Mouse (Mus musculus): ENCODE results near the gene Mysm1. TPM values are rescaled to one million over a fixed set of nuclear protein-coding genes. Genes with fewer than 3 reads are reported as not detected.

Gene Mysm1
- polyA plus RNA-seq (2015; fragmentation: Nextera tagmentation; extraction: Ambion mirVana) = 30.2 and 32.2 TPM in 2 replicates

DNA sequence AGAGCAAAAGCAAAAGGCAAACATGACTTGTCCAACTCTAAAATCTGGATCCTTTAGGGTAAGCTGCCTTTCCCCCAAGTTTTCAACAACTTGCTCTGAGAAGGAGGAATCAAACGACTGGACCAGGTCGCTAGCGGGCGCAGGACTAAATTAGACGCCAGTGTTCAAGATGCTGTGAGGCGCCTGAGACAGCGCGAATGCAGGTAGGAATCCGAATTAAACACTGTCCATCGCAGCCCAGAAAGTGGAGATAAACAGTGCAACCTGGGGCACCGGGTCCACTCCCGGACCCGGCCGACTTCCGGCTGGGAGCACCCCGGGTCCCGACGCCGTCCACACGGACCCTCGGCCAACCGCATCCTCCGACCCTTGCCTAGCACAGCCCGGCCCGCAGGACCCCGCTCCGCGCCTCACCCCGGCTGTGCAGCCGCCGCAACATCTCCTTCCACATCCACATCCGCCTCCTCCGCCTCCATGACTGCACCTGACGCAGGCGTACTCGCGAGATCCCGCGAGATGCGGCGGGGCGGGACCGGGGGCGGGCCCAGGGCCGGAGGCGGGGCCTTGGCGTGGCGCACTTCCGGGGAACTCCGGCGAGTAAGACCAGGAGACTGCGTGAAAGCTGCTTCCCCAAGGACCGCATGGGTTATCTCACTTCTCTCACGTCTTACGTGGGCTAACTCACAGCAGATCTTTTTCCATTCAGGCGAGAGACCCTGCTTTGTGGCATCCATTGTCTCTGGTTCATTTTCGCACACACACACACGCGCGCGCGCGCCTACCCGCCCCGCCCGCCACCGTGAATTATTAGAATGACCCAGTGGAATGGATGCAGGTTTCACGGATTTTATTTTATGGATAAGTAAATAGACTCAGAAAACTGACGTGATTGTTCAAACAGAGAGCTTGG, at the start of gene Mysm1:
Gene Mysm1, minus strand, starts transcription at position 511 of the 910 bp plus-strand sequence.
- WGBS = under 1% methylated on average over 66 of the region's 69 CpGs
- Histone ChIP-seq H3K27me3 (no peaks in the 10 kb centered on the region), H3K9me3 (no peaks in the 10 kb centered on the region), H3K4me2 (peak within 1 kb of the TSS; percentile 66), H3K36me3 (peaks cover 10% of the 10 kb centered on the region), H3K9ac (peak within 1 kb of the TSS; percentile 91), H3K27ac (peak within 1 kb of the TSS; percentile 78), H3K4me3 (peak within 1 kb of the TSS; percentile 98), H3K4me1 (peaks cover 15% of the 10 kb centered on the region)
- peak; percentile 100 for ATAC-seq (ENCODE audit: borderline replicate concordance, extremely low read depth, low FRiP score, low TSS enrichment)

DNA sequence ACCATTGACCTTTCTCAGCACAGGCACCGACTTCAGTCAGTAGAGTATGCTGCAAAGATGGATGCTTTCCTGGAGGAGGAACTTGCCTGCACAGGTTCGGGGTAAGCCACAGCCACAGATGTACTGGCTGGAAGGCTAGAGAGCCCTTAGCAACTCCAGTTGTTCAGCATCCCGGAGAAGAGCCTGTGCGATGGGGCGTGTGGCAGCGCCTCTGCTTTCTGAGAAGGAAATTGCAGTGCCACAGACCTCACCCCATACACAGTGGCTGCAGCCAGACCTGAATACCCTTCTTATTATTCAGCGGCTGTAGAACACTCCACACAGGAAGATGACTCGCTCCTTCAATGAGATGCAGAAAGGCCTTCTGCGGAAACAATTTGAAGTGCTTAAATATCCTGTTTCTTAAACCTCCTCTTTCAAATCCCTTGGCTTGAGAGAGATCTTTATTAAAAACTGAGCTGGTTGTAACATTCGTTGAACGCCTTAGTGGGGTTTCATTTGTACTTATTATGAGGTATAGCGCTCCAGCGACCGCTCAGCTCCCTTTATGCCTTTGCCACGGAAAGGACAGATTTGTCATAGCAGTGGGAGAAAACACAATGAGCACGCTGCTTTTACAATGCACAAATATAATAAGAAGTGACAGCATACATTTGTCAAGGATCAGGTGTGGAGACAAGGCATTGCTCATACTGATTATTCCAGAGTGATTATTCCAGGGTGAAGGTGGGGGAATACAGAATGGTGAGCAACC, 47.1 kb upstream of the Mysm1 start:
- H3K27ac ChIP-seq = no peak overlapping the region
- peaks cover 5% of the 10 kb centered on the region; the same call in 1 of the 2 replicates for H3K4me1 ChIP-seq
- H3K9me3 ChIP-seq = no peaks in the 10 kb centered on the region
- no peak overlapping the region for H3K9ac ChIP-seq
- H3K36me3 ChIP-seq = no peaks in the 10 kb centered on the region
- ATAC-seq (ENCODE audit: borderline replicate concordance, extremely low read depth, low FRiP score, low TSS enrichment) = no peak
- H3K4me2 ChIP-seq = no peak overlapping the region
- 79% methylated on average over 16 of the region's 16 CpGs for WGBS
- H3K4me3 ChIP-seq = no peak overlapping the region
- no peaks in the 10 kb centered on the region for H3K27me3 ChIP-seq

DNA sequence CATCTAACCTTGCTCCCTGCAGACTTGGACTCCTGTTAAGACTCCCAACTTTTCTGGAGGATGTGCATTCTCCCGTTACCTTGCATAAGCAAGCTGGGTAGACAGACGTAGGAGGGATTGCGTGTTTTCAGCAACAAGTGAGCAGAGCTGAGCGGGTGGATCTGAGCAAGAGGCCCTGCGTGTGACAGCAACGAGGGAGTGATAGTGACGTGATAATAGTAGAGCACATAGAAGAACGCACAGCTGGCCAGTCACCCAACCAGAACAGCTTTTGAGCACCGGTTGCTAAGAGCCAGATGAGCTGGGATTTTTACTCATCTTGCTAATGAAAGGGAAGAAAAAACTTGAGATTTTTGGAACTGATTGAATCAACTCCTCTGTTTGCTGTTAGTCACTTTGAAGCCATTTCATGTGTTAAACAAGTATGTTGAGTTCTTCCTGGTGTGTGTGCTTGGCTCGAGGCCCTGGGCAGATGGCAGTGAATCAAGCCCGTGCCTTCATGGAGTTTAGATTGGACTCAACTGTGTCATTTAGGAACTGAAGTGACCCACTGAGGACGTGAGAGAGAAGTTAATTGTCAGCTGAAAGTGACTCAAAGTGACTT, 44.6 kb upstream of the Mysm1 start:
- no peak overlapping the region for H3K4me2 ChIP-seq
- H3K27me3 ChIP-seq = no peaks in the 10 kb centered on the region
- WGBS = 56% methylated on average over 12 of the region's 12 CpGs

DNA sequence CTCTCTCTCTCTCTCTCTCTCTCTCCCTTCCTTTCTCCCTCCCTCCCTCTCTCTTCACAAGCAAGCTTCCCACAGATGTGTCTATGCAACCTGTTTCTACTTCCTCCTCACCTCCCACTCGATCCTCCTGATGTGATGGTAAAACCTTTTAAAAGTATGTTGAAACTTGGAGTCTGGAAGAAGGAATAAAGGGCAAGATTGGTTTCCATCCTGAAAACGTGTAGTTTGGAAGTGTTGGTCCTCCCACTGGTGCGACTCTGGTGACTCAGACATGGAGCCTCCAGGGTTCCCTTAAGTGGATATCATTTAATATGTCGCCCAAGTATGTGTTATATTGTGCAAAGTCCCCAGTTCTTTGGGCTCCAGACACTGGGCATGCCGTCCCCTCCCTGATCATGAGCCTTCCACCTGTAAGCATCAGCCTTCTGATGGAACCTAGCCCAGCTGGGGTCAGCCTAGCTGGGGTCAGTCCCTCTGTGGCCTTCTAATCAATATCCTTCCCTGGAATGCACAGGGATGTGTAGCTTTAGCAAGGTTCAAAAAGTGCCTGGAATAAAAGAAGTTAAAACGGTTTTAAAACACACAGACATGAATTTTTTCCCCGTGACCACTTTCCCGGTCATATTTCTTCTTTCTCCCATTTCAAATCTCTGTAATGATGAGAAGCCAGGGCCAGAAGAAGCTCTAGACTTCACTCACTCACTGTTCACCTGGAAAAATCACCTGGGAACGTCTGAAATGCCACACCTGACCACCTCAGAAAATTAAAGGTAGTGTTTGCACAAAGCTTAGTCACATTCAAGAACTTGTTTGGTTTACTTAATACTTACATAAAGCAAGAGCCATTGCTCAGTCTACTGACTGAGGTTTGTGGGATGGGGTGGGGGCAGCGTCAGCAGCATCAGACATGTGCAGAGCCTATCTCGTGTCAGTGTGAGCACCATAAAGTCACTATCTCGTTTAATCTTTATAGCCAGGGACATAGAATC, 43.0 kb upstream of the Mysm1 start:
- 66% methylated on average over 12 of the region's 12 CpGs for WGBS
- no peak overlapping the region for H3K4me2 ChIP-seq
- no peak for ATAC-seq (ENCODE audit: borderline replicate concordance, extremely low read depth, low FRiP score, low TSS enrichment)

More for the DNA sequence above, 44.6 kb upstream of the Mysm1 start:
- Histone ChIP-seq H3K9me3 (no peaks in the 10 kb centered on the region), H3K4me1 (peaks cover 5% of the 10 kb centered on the region; the same call in 1 of the 2 replicates), H3K4me3 (no peak overlapping the region), H3K27ac (no peak overlapping the region), H3K36me3 (no peaks in the 10 kb centered on the region), H3K9ac (no peak overlapping the region)
- ATAC-seq (ENCODE audit: borderline replicate concordance, extremely low read depth, low FRiP score, low TSS enrichment) = peak; percentile 35; the same call in 1 of the 2 replicates

DNA sequence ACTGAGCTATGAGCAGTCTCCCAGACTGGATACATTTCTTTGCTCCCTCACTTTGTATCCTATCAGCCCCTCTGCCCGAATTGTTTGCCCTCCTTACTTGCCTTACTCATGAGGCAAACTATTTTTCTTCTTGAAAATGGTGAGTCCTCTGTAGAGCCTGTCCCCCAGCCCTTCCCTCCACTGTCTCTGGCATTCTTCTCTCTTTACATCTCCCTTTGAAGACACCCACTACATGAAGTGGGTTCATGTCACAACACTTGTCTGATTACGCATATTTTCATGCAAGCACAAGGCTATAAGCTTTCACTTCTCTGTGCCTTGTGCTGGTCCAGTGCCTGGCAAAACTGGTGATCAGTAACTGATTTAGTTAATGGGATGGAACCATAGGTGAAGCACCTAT, 41.3 kb upstream of the Mysm1 start:
- H3K4me2 ChIP-seq = no peak overlapping the region
- H3K36me3 ChIP-seq = no peaks in the 10 kb centered on the region
- H3K27ac ChIP-seq = no peak overlapping the region
- H3K4me1 ChIP-seq = peaks cover 5% of the 10 kb centered on the region; the same call in 1 of the 2 replicates
- H3K4me3 ChIP-seq = no peak overlapping the region
- no peak overlapping the region for H3K9ac ChIP-seq
- H3K9me3 ChIP-seq = no peaks in the 10 kb centered on the region
- ATAC-seq (ENCODE audit: borderline replicate concordance, extremely low read depth, low FRiP score, low TSS enrichment) = no peak
- 80% methylated on average over 2 of the region's 2 CpGs for WGBS
- no peaks in the 10 kb centered on the region for H3K27me3 ChIP-seq

More for the DNA sequence above, 43.0 kb upstream of the Mysm1 start:
- Histone ChIP-seq H3K4me3 (no peak overlapping the region), H3K4me1 (peaks cover 5% of the 10 kb centered on the region; the same call in 1 of the 2 replicates), H3K9ac (no peak overlapping the region), H3K27ac (no peak overlapping the region), H3K27me3 (no peaks in the 10 kb centered on the region), H3K9me3 (no peaks in the 10 kb centered on the region), H3K36me3 (no peaks in the 10 kb centered on the region)

DNA sequence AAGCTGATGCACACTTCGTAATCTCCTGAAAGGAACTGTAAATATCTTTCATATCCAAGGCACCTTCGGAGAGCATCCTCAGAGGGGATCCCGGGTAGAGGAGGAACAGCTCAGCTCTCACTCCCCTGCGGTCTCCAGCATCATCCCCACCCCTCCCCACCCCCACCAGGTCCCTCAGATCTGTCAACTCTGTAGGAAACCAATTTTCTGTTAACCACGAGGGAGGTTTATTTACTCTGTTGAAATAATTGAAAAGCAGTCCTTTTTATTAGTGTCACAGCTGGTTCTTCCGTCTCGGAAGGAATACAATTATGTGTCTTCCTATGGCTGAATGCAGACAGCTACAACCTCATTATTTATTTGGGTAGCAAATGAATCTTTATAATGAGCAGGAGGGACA, 39.3 kb upstream of the Mysm1 start:
- Histone ChIP-seq H3K36me3 (no peaks in the 10 kb centered on the region), H3K4me1 (peaks cover 5% of the 10 kb centered on the region; the same call in 1 of the 2 replicates), H3K27ac (no peak overlapping the region), H3K9ac (no peak overlapping the region), H3K9me3 (no peaks in the 10 kb centered on the region), H3K4me2 (no peak overlapping the region), H3K4me3 (no peak overlapping the region), H3K27me3 (no peaks in the 10 kb centered on the region)
- no peak for ATAC-seq (ENCODE audit: borderline replicate concordance, extremely low read depth, low FRiP score, low TSS enrichment)
- WGBS = 35% methylated on average over 7 of the region's 7 CpGs

DNA sequence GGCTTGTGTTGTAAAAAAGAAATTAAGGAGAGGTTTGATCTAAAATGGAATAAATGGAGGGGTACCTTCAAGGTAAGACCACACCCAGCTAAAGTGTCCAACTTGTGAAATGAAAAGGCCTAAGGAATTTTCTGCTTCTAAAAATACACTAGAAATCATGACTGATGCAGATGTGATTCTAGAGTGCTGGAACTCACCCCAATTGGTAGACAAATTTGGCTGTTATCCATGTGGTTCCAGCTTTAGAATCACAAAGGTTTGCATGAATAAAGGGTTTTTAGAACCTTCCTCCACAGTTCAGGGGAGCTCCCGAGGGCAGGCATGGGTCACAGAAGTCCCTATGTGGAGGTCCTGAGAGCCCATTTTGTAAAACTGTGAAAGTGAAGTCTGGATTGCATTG, 33.8 kb upstream of the Mysm1 start:
- Histone ChIP-seq H3K9ac (no peak overlapping the region), H3K4me2 (no peak overlapping the region), H3K27me3 (no peaks in the 10 kb centered on the region), H3K4me1 (0 out of 2 replicates have a peak, but pooled peaks cover 2% of the 10 kb centered on the region), H3K27ac (no peak overlapping the region), H3K4me3 (no peak overlapping the region), H3K9me3 (no peaks in the 10 kb centered on the region), H3K36me3 (no peaks in the 10 kb centered on the region)
- ATAC-seq (ENCODE audit: borderline replicate concordance, extremely low read depth, low FRiP score, low TSS enrichment) = no peak
- 59% methylated on average over 1 of the region's 1 CpGs for WGBS

DNA sequence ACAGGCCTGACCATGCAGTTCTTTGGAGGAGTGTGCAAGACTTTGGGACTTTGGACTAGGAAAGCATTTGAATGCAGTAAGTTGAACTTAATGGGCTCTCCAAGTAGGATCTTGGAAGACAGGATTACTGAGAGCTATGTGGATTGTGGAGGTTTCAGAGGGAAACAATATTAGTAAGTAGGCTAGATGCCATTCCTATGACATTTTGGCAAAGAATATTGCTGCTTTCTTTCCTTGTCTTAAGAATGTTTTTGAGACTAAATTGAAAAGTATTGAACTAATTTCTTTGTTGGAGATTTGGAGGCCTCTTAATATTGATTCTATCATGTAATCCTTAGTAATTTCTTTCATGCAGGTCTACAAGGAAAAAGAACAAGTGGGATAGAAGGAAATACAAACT, 33.4 kb upstream of the Mysm1 start:
- H3K27ac ChIP-seq = no peak overlapping the region
- no peak overlapping the region for H3K4me2 ChIP-seq
- H3K4me1 ChIP-seq = 0 out of 2 replicates have a peak, but pooled peaks cover 2% of the 10 kb centered on the region
- no peak for ATAC-seq (ENCODE audit: borderline replicate concordance, extremely low read depth, low FRiP score, low TSS enrichment)
- no peak overlapping the region for H3K9ac ChIP-seq
- H3K4me3 ChIP-seq = no peak overlapping the region
- no peaks in the 10 kb centered on the region for H3K36me3 ChIP-seq
- H3K9me3 ChIP-seq = no peaks in the 10 kb centered on the region
- H3K27me3 ChIP-seq = no peaks in the 10 kb centered on the region

DNA sequence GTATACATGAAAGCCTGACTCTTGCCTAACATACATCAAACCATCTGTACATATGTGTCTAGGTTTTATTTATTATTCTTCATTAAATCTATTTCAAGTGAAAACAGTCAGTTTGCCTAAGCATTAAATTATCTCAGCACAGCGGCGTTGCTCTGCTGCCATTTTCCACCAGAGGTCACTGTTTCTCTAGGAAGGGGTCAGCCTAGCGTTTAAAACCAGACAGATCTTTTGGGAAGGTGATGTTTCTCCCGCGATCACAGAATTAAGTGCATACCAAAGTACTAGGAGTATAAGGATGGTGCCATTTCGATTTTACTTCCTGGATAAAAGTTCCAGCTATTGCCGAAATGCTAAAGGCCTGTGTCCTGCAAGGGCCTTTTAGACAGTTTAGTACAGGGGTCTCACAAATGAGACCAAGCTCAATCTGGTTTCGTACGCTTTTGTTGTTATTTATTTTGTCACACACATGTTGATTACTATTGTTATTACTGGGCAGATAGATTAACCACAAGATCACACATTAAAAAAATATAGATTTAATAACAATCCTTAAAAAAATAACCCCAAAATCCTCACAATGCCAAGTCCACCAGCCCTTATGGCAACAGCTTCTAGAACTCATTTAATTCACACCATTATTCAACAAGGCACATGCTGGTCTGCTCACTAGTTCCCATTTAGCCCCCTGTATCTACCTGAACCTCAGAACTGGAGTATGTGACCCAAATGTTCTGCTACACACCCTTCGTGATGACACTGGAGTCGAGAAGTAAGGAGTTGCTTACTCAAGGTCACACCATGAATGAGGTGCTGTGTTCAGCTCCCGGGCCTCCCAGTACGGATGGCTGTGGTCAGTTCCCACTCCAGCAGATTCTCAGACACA, 29.5 kb upstream of the Mysm1 start:
- peak; percentile 49; the same call in 1 of the 2 replicates for ATAC-seq (ENCODE audit: borderline replicate concordance, extremely low read depth, low FRiP score, low TSS enrichment)
- no peak overlapping the region for H3K4me3 ChIP-seq
- 39% methylated on average over 13 of the region's 13 CpGs for WGBS
- no peak overlapping the region for H3K27ac ChIP-seq
- H3K9me3 ChIP-seq = no peaks in the 10 kb centered on the region
- H3K9ac ChIP-seq = no peak overlapping the region
- H3K4me2 ChIP-seq = no peak overlapping the region; the same call in 1 of the 2 replicates
- no peaks in the 10 kb centered on the region for H3K36me3 ChIP-seq
- H3K4me1 ChIP-seq = 0 out of 2 replicates have a peak, but pooled peaks cover 2% of the 10 kb centered on the region
- H3K27me3 ChIP-seq = no peaks in the 10 kb centered on the region

DNA sequence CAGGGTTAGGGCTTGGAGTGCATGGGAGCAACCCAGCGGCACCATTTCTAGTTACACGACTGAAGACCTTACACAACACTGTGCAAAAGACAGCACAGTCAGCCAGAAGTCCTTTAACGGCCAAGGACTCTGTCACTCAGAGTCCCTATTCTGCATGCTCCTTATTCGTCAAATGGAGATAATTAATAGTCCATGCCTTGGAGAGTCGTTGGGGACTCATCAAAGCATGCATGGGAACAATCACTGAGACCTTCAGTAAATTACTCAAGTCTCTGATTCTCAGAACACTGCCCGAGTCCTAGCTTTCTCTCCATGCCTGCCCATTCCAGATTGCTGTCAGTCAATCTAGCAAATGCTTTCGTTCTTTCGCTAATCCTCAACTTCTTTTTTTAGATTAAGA, 28.9 kb upstream of the Mysm1 start:
- no peaks in the 10 kb centered on the region for H3K36me3 ChIP-seq
- WGBS = 65% methylated on average over 8 of the region's 8 CpGs
- H3K27ac ChIP-seq = no peak overlapping the region
- no peak overlapping the region for H3K9ac ChIP-seq
- no peaks in the 10 kb centered on the region for H3K9me3 ChIP-seq
- 0 out of 2 replicates have a peak, but pooled peaks cover 2% of the 10 kb centered on the region for H3K4me1 ChIP-seq
- H3K4me3 ChIP-seq = no peak overlapping the region
- H3K4me2 ChIP-seq = no peak overlapping the region
- no peaks in the 10 kb centered on the region for H3K27me3 ChIP-seq
- ATAC-seq (ENCODE audit: borderline replicate concordance, extremely low read depth, low FRiP score, low TSS enrichment) = peak; percentile 31; the same call in 1 of the 2 replicates
